Mouse (Mus musculus) cerebellum, adult 9-10 months (tissue): ENCODE measurements around the gene Rps6ka3.

Experiments used
- DNase-seq: peaks from one replicate; pipeline ENCODE4 v3.0.0; 2022

The Rps6ka3 gene

GRCm38 (mm10) chrX:159364506-159364905 is 154.4 kb downstream of the Rps6ka3 start:
- DNase-seq, result no peak

DNA sequence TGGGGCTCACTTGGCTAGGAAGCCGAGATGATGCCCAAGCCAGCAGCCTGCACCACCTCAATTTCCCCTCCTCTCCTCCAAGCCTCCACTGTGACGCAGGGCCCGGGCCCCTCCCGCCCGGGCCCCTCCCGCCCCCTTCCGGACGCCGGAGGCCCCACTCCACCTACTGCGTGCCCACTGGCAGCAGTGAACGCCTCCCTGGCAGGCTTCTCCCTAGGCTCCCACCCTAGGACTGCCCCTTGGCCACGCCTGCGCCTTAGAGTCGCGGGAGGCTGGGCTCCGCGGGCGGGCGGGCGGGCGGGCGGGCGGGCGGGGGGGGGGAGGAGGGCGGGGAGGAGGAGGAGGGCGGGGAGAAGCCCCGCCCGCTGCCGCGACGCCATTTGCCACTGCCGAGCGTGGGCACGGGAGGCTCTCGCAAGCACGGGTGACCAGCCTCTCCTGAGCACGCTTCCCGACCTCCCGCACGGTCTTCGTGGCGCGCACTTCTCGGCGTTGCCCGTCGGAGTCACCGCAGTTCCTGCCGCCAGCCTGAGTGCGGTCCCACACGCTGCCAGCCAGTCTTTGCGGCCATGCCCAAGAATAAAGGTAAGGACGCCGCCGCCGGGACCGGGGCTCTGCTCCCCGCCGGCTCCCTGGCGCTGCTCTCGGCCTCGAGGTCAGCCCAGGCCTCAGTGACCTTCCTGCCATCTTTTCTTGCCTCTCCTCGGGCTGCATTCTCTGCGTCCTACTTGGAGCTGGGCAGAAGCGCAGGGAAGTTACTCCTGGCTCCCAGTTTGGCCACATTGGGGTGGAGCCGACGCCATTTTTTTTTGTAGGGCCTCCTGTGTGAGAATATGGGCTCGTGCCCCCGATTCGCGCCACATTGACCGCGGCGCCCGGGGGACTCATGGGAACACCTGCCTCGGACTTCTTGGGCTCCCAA is 162.0 kb downstream of the Rps6ka3 start, which contains the start of gene Eif1ax:
Gene Eif1ax (plus strand): TSS at position 348 of the 922 bp plus-strand sequence.
- DNase-seq, result peak; percentile 64

DNA sequence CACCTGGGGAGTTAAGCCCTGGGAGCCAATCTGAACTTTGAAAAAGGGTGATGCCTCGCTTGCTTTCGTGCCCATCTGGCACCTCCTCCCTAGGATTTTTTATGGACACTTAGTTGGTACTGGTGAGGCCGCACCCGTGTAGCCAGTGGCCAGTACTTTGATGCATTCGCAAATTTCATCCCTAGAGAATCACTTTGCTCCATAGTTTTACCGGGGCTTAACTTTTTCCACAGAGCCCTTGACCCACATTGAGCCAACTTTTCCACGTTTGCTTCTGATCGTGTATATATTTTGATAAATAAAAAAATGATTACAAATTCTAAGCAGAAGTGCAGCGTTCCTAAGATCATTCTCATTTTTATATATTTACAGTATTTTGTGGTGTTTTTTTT is 162.6 kb downstream of the Rps6ka3 start:
- no peak for DNase-seq

DNA sequence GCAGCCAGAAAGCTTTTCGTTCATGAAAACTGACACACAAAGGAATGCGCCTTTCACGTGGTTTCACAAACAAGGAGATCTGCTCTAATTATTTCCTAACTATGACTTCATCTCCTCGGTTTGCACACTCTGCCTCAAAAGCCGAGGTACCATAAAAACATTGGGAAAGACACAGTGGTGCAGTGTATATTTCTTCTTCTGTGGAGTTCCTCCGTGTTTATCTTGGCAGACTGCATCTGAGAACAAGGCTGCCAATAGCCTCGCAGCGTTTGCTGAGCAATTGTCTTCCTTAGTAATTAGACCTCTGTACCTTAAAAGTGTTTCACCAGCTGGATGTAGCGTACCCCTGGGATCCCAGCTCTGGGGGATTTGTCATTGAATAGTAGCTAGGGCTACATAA is 177.0 kb downstream of the Rps6ka3 start:
- DNase-seq, result no peak

DNA sequence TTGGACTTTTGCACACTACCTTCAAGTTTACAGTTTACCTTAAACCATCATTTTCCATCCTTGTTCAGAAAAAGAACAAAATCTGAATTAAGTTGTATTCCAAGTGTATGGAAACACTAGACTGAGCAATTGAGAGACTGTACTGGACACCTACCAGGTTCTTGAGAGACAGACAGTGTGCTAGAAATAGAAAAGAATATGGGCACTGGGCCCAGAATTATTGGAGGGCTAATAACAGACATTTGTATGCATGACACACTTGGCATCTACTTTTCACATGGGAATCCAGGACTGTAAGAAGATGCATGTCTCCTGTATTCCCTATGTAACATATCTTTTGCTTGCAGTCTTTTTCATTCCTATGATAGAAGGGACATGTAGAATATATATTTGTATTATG is 178.8 kb downstream of the Rps6ka3 start:
- DNase-seq, result no peak

GRCm38 (mm10) chrX:159390347-159390962 is 180.3 kb downstream of the Rps6ka3 start:
- DNase-seq, result no peak

DNA sequence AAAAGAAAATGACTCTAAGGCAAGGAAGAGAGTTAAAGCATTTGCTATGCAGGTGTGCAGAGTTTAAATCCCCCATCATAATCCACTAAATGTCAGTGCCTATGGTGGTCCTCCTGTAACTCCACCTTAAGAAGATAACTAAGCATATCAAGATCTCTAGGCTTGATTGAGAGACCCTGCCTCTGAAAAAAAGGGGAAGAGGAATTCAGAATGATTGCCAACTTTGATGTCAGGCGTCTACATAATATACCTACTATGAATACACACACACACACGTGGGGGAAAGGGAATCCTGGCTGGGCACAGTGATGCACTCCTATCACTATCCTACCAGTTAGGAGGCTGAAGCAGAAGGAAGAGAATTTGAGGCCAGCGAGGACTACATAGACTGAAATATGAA is 181.1 kb downstream of the Rps6ka3 start:
- DNase-seq, result no peak

DNA sequence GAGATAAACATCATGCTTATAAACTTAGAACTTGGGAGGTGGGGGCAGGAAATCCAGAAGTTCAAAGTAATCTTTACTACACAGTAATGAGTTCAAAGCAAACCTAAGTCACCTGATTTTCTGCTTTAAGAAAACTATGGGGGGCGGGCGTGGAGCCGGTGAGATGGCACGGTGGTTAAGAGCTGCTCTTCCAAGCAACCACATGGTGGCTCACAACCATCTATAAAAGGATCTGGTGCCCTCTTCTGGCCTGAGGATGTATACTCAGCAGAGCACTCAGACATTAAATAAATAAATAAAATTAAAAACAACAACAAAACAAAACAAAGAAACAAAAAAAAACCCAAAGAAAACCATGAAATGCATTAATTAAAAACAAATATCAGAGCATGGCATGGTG is 199.1 kb downstream of the Rps6ka3 start:
- peak; percentile 34 for DNase-seq

- peak; percentile 60 for DNase-seq
Observed at GRCm38 (mm10) chrX:159414130-159414828, 204.2 kb downstream of the Rps6ka3 start, which contains the start of gene Map7d2. Gene Map7d2 (plus strand): TSS chrX:159414572.

DNA sequence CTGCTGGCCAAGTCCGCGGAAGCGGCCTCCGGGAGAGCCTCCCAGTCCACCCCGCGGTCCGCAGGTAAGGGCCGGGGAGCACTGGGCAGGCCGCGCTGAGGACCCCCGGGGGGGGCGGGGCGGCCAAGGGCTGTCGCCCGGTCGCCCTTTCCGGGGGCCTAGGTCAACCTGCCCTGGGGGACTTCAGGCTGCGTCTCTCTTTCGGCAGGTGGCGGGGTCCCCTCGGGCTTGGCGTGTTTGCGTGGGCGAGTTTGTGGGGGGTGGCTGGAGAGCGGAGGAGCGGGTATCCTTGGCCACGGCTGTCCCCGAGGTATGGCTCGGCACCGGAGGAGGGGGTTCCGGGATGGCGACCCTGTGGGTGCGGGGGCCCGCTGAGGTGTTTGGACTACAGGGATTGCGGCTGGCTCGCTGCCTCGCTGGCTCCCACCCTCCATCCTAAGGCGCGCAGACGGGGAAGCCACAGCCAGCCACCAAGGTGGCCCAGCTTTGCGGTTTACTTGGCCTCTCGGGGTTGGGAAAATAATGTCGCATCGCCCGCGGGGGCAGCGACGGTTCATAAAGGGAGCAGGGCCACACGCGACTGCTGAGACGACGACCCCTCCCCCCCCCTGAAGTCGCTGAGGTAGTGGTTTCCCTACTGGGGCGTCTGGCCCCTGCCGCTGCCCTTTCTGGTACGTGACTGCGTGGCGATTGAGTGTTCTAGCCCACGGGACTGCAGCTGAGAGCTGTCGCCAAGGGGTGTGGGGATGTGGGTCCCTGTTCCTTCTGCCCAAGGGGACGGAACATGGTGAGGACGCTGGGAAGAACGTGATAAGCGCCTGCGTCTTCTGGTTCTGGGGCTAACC is 204.9 kb downstream of the Rps6ka3 start:
- DNase-seq, result peak; percentile 26
